Mouse (Mus musculus): ENCODE measurements at regions not wholly inside any gene's neighbourhood (a gene's known extent, or its start where the extent isn't known, plus 50 kb on each side); places are given as distances from the start of the nearest gene placed in this dataset.

DNA sequence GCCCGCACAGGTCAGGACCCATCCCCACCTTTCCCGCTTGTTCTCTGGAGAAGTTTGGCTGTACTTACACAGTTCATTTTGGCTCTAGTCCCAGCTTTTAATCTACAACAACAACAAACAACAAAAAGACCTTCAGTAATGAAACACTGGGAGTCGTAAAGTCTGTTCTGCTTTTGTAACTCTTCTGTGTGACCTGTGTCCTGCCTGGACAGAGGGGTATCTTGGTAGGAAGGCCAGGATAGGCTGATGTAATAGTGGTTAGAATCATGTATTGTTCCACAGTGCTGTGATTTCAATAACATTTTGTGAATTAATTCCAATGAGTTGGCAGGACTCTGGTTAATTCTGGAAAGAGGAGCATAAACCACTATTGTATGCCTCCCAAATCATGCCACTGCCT, 136.9 kb downstream of the Barhl2 start:
- 58% methylated on average over 3 of the region's 3 CpGs for WGBS
- Histone ChIP-seq H3K36me3 (ENCODE audit: control insufficient read depth, insufficient read depth, low read length) (no peaks in the 10 kb centered on the region), H3K4me1 (ENCODE audit: control insufficient read depth, insufficient read depth, insufficient read length, low read length) (no peaks in the 10 kb centered on the region), H3K4me3 (ENCODE audit: low read depth, low read length) (no peak overlapping the region), H3K27ac (ENCODE audit: insufficient read depth, low read depth, low read length) (no peak overlapping the region), H3K27me3 (ENCODE audit: control insufficient read depth, insufficient read depth, low read length) (no peaks in the 10 kb centered on the region)
- TF ChIP-seq POLR2A (IDR thresholded peaks at IDR 0.05; ENCODE audit: low read depth, low read length) (no peak), CTCF (IDR thresholded peaks at IDR 0.05; ENCODE audit: extremely low read depth, insufficient read length, insufficient replicate concordance, low read depth, low read length) (no peak)

DNA sequence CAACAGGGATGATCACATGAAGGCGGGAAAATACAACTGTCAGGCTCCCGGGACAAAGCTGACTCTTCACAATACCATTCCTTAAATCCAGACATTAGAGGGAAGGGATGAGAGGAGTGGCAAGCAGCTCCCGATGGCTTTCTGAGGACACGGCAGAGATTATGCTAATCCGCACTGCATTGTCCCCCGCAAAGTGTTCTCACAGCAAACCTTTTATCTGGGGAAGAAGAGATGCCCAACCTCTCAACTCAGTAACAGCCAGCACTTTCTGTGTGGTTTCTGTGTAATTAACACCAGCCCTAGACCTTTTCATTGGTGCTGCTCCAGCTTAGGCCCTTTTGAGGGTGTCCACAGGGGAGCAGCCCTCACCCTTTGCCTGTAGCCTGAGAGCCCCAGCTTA, 137.9 kb downstream of the Barhl2 start:
- H3K36me3 ChIP-seq (ENCODE audit: control insufficient read depth, insufficient read depth, low read length) = no peaks in the 10 kb centered on the region
- TF ChIP-seq CTCF (IDR thresholded peaks at IDR 0.05; ENCODE audit: extremely low read depth, insufficient read length, insufficient replicate concordance, low read depth, low read length) = no peak
- TF ChIP-seq POLR2A (IDR thresholded peaks at IDR 0.05; ENCODE audit: low read depth, low read length) = no peak
- no peak overlapping the region for H3K27ac ChIP-seq (ENCODE audit: insufficient read depth, low read depth, low read length)
- 73% methylated on average over 6 of the region's 6 CpGs for WGBS
- H3K4me1 ChIP-seq (ENCODE audit: control insufficient read depth, insufficient read depth, insufficient read length, low read length) = no peaks in the 10 kb centered on the region
- H3K4me3 ChIP-seq (ENCODE audit: low read depth, low read length) = no peak overlapping the region
- no peaks in the 10 kb centered on the region for H3K27me3 ChIP-seq (ENCODE audit: control insufficient read depth, insufficient read depth, low read length)

DNA sequence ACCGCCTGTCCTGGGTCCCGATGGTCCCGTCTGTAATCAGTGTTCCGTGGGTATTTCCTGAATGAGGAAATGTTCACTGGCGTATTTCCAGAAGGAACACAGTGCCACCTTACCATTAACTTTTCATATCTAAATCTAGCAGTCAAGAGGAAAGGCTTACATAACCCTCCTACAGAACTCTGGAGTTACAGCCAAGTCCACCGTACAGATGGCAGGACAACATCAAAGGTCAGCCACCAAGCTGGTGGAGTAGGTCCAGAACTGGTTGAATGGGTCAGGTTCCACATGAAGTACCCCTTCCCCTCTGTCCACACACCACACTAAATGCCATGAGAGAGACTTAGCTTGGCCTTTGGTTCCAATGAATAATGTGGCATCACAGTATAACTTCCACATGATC, 139.7 kb downstream of the Barhl2 start:
- TF ChIP-seq POLR2A (IDR thresholded peaks at IDR 0.05; ENCODE audit: low read depth, low read length) (no peak), CTCF (IDR thresholded peaks at IDR 0.05; ENCODE audit: extremely low read depth, insufficient read length, insufficient replicate concordance, low read depth, low read length) (no peak)
- Histone ChIP-seq H3K27ac (ENCODE audit: insufficient read depth, low read depth, low read length) (no peak overlapping the region), H3K4me3 (ENCODE audit: low read depth, low read length) (no peak overlapping the region), H3K36me3 (ENCODE audit: control insufficient read depth, insufficient read depth, low read length) (no peaks in the 10 kb centered on the region), H3K27me3 (ENCODE audit: control insufficient read depth, insufficient read depth, low read length) (no peaks in the 10 kb centered on the region), H3K4me1 (ENCODE audit: control insufficient read depth, insufficient read depth, insufficient read length, low read length) (no peaks in the 10 kb centered on the region)
- WGBS = 51% methylated on average over 6 of the region's 6 CpGs

DNA sequence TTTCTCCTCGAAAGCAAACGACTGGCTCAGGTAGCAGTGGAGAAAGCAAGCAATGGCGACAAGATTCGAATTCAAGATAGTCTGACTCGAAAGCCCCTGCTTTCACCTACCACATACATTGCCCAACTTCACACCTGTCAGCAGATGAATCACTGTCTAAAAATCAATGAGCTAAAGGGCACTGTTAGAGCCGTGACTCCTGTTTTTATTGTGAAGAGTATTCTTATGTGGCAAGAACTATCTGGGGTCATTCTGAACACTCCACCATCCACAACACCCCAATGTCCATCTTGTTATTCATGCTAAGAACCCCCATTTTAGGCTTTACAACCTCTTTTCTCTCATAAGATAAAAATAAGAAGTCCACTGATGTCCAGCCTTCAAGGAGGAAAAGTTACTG, 144.1 kb downstream of the Barhl2 start:
- no peaks in the 10 kb centered on the region for H3K27me3 ChIP-seq (ENCODE audit: control insufficient read depth, insufficient read depth, low read length)
- WGBS = 62% methylated on average over 6 of the region's 6 CpGs
- no peak overlapping the region for H3K27ac ChIP-seq (ENCODE audit: insufficient read depth, low read depth, low read length)
- H3K4me3 ChIP-seq (ENCODE audit: low read depth, low read length) = no peak overlapping the region
- no peaks in the 10 kb centered on the region for H3K36me3 ChIP-seq (ENCODE audit: control insufficient read depth, insufficient read depth, low read length)
- H3K4me1 ChIP-seq (ENCODE audit: control insufficient read depth, insufficient read depth, insufficient read length, low read length) = no peaks in the 10 kb centered on the region
- TF ChIP-seq POLR2A (IDR thresholded peaks at IDR 0.05; ENCODE audit: low read depth, low read length) (no peak), CTCF (IDR thresholded peaks at IDR 0.05; ENCODE audit: extremely low read depth, insufficient read length, insufficient replicate concordance, low read depth, low read length) (no peak)

DNA sequence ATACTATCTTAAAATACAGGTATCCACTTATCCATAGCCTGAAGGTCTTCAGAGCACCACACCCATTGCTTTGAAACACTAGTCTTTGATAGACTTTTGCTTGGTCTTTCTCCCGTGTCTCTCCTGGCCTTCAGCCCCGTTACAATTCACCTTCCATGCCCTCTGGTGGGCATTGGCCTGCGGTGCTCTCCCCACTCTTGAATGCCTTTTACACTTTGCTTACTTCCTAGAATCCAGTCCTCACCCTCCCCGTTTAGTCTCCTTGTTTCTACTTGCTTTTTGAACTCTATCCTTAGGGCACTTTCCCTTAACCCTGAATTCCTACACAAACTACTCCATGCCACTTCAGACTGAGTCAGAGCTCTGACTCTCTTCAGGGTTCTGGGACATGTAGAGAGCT, 156.6 kb downstream of the Barhl2 start:
- WGBS = 44% methylated on average over 4 of the region's 4 CpGs
- no peaks in the 10 kb centered on the region for H3K4me1 ChIP-seq (ENCODE audit: control insufficient read depth, insufficient read depth, insufficient read length, low read length)
- no peak overlapping the region for H3K27ac ChIP-seq (ENCODE audit: insufficient read depth, low read depth, low read length)
- no peaks in the 10 kb centered on the region for H3K36me3 ChIP-seq (ENCODE audit: control insufficient read depth, insufficient read depth, low read length)
- no peaks in the 10 kb centered on the region for H3K27me3 ChIP-seq (ENCODE audit: control insufficient read depth, insufficient read depth, low read length)
- TF ChIP-seq POLR2A (IDR thresholded peaks at IDR 0.05; ENCODE audit: low read depth, low read length) = no peak
- no peak for TF ChIP-seq CTCF (IDR thresholded peaks at IDR 0.05; ENCODE audit: extremely low read depth, insufficient read length, insufficient replicate concordance, low read depth, low read length)
- H3K4me3 ChIP-seq (ENCODE audit: low read depth, low read length) = no peak overlapping the region

DNA sequence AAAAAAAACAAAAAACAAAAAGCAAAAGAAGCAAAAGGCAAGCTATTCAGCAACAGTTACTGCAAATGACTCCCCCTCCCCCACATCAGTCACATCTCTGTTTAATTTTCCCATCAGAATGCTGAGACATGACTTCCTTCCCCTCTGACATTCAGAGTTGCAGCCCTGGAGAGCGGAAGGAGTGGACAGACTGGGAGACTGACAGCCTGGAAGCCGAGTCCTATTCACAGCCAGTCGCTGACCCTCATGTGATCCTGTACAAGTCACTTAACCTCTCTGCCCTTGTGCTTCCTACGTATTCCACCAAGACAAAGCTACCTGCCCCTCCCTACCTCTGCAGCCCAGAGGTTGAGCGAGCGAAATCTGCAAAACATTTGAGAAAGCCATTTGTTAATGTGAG, 161.2 kb downstream of the Barhl2 start:
- no peak overlapping the region for H3K4me3 ChIP-seq (ENCODE audit: low read depth, low read length)
- 46% methylated on average over 6 of the region's 6 CpGs for WGBS
- TF ChIP-seq CTCF (IDR thresholded peaks at IDR 0.05; ENCODE audit: extremely low read depth, insufficient read length, insufficient replicate concordance, low read depth, low read length) (no peak), POLR2A (IDR thresholded peaks at IDR 0.05; ENCODE audit: low read depth, low read length) (no peak)
- H3K27me3 ChIP-seq (ENCODE audit: control insufficient read depth, insufficient read depth, low read length) = no peaks in the 10 kb centered on the region
- H3K4me1 ChIP-seq (ENCODE audit: control insufficient read depth, insufficient read depth, insufficient read length, low read length) = no peaks in the 10 kb centered on the region
- no peaks in the 10 kb centered on the region for H3K36me3 ChIP-seq (ENCODE audit: control insufficient read depth, insufficient read depth, low read length)
- no peak overlapping the region for H3K27ac ChIP-seq (ENCODE audit: insufficient read depth, low read depth, low read length)

DNA sequence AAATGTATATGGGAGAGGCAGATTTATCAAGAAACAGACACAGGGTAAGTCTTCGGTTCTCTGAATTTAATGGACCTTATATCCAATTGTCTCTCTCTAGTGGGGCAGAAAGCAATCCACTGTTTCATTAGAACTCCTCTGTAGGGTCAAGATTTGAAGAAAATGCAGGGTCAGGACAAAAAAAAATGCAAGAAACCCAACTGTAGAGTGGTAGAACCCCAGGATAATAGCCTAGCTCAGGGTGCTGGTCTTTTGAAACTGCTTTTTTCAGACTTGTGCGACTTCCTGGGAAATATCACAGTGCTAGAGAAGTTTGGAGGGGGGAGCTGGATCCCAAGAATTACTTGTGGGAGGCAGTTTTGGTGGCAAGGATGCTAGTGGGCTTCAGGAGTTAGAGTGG, 162.0 kb downstream of the Barhl2 start:
- Histone ChIP-seq H3K27ac (ENCODE audit: insufficient read depth, low read depth, low read length) (no peak overlapping the region), H3K27me3 (ENCODE audit: control insufficient read depth, insufficient read depth, low read length) (no peaks in the 10 kb centered on the region), H3K4me3 (ENCODE audit: low read depth, low read length) (no peak overlapping the region), H3K36me3 (ENCODE audit: control insufficient read depth, insufficient read depth, low read length) (no peaks in the 10 kb centered on the region), H3K4me1 (ENCODE audit: control insufficient read depth, insufficient read depth, insufficient read length, low read length) (no peaks in the 10 kb centered on the region)
- TF ChIP-seq POLR2A (IDR thresholded peaks at IDR 0.05; ENCODE audit: low read depth, low read length) (no peak), CTCF (IDR thresholded peaks at IDR 0.05; ENCODE audit: extremely low read depth, insufficient read length, insufficient replicate concordance, low read depth, low read length) (no peak)
- 69% methylated on average over 2 of the region's 2 CpGs for WGBS

DNA sequence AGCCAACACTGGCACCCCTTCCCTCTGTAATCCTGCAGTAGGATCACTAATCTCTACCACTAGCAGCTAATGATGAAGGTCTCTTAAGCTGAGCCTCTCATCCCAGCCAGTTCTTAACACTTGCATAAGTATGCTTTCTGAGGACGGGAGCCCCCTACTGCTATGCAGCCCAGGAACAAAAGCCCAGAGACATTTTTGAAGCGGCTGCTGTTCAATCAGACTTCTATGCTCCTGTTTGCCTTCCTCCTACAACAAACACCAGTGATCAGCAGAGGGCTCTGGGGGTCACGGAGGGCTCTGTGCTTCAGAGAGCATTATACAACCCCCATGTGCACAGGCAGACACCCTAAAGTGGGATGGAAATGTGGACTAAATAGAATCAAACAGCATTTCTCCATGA, 162.4 kb downstream of the Barhl2 start:
- Histone ChIP-seq H3K27me3 (ENCODE audit: control insufficient read depth, insufficient read depth, low read length) (no peaks in the 10 kb centered on the region), H3K27ac (ENCODE audit: insufficient read depth, low read depth, low read length) (no peak overlapping the region), H3K36me3 (ENCODE audit: control insufficient read depth, insufficient read depth, low read length) (no peaks in the 10 kb centered on the region), H3K4me3 (ENCODE audit: low read depth, low read length) (no peak overlapping the region), H3K4me1 (ENCODE audit: control insufficient read depth, insufficient read depth, insufficient read length, low read length) (no peaks in the 10 kb centered on the region)
- no peak for TF ChIP-seq CTCF (IDR thresholded peaks at IDR 0.05; ENCODE audit: extremely low read depth, insufficient read length, insufficient replicate concordance, low read depth, low read length)
- TF ChIP-seq POLR2A (IDR thresholded peaks at IDR 0.05; ENCODE audit: low read depth, low read length) = no peak
- WGBS = 37% methylated on average over 3 of the region's 3 CpGs

Data from small intestine, adult 2 months (tissue).